Mouse (Mus musculus) heart, embryonic 13.5 days (tissue): ENCODE results near the gene Ccdc183. TPM values are rescaled to one million over a fixed set of nuclear protein-coding genes. Genes with fewer than 3 reads are reported as not detected.

Source experiments
- ATAC-seq: fragments of 200-750 bp; cut with Nextera tagmentation; 2 replicates; pipeline ENCODE4 v1.8.0; 2017; ENCODE audit warnings: moderate TSS enrichment; ENCODE audit not compliant: insufficient number of reproducible peaks, low FRiP score, low TSS enrichment; ENCODE audit errors: extremely low read depth
- H3K27ac ChIP-seq: fragments of 300-500 bp; sonication (generic); replicated peaks from 2 replicates; pipeline ENCODE4 v1.5.1; 2015; ENCODE audit warnings: moderate library complexity, mild to moderate bottlenecking, inconsistent platforms
- H3K27me3 ChIP-seq: fragments of 300-500 bp; sonication (generic); replicated peaks from 2 replicates; pipeline ENCODE4 v1.6.1; 2015; ENCODE audit warnings: mild to moderate bottlenecking, inconsistent platforms
- H3K36me3 ChIP-seq: fragments of 300-500 bp; sonication (generic); 2 replicates; pipeline ENCODE4 v1.6.1; 2015; ENCODE audit warnings: mild to moderate bottlenecking, inconsistent platforms
- H3K4me1 ChIP-seq: fragments of 300-500 bp; sonication (generic); 2 replicates; pipeline ENCODE4 v1.6.1; 2015; ENCODE audit warnings: inconsistent platforms
- H3K4me2 ChIP-seq: fragments of 300-500 bp; sonication (generic); 2 replicates; pipeline ENCODE4 v1.6.1; 2015; ENCODE audit warnings: inconsistent platforms, mild to moderate bottlenecking, moderate library complexity
- H3K4me3 ChIP-seq: fragments of 300-500 bp; sonication (generic); 2 replicates; pipeline ENCODE4 v1.5.1; 2015; ENCODE audit warnings: moderate library complexity, mild to moderate bottlenecking, inconsistent platforms
- H3K9ac ChIP-seq: fragments of 300-500 bp; sonication (generic); 2 replicates; pipeline ENCODE4 v1.6.1; 2015; ENCODE audit warnings: inconsistent platforms, mild to moderate bottlenecking, moderate library complexity
- H3K9me3 ChIP-seq: fragments of 300-500 bp; sonication (generic); 2 replicates; pipeline ENCODE4 v1.6.1; 2016; ENCODE audit warnings: inconsistent platforms
- WGBS: fragments of 180-500 bp; shearing (Covaris S2); methylation state at CpG from one replicate; pipeline ENCODE4 v1.1.7; 2015; ENCODE audit warnings: mixed read lengths; 5-methylcytosine and 5-hydroxymethylcytosine counted together
- polyA plus RNA-seq: library from polyadenylated mRNA; unstranded; fragments of >200 nt; fragmentation: Nextera tagmentation; extraction: Ambion mirVana; gene quantifications from 2 replicates; pipeline ENCODE4 v1.2.1, GENCODE M21; 2015

The Ccdc183 gene
- polyA plus RNA-seq, 1 experiment from 2014 or later = 0.11 TPM

DNA sequence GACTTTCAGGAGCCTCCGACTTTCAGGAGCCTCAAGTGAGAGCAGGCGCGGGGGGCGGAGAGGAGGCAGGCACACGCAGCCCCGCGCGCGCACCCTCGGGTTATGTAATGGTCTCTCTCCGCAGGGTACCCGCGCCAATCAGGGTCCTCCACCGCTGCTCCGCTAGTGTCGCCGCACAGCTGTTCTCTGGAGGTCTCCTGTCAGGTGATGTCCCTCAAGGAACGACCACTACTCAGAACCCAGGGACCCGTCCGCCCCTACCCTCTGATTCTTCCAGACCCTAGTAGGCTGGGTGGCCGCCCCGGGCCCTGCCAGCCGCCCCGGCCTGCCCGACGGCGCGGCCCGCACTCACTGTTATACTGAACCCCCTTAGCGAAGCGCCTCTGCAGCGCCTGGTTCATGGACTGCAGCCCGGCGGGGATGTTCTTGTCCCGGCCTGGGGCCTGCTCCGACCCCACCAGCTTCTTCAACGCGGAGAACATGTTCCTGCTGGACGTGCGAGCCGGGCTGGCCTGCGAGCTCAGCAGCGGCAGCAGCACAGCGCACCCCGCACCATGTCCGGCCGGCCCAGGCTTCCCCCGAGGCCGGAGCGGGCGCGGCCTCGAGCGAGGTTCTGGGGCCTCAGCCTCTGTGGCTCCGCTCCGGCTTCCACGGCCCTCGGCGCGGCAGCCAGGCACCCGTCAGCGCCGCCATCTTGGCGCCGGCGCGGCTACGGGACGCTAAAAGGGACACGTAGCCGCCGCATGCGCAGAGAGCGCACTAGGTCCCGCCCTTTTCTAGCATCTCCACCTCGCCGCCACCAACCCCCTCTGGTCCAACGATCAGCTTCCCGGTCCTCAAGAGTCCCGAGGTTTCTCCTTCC, 9.5 kb downstream of the Ccdc183 start, which contains the start of gene Rabl6:
Gene Rabl6 (minus strand): TSS at position 761 of the 862 bp plus-strand sequence.
- 0 out of 2 replicates have a peak, but pooled peaks have one; percentile 64 for ATAC-seq
- Histone ChIP-seq H3K27me3 (peaks cover 24% of the 10 kb centered on the region; the same call in 1 of the 2 replicates), H3K9me3 (no peaks in the 10 kb centered on the region), H3K4me2 (peak within 1 kb of the TSS; percentile 78), H3K4me3 (peak within 1 kb of the TSS; percentile 100), H3K4me1 (peaks cover 24% of the 10 kb centered on the region), H3K36me3 (peaks cover 14% of the 10 kb centered on the region; the same call in 1 of the 2 replicates), H3K9ac (peak within 1 kb of the TSS; percentile 100), H3K27ac (peak within 1 kb of the TSS; percentile 96)
- under 1% methylated on average over 79 of the region's 80 CpGs for WGBS

- Histone ChIP-seq H3K9ac (no peak overlapping the region), H3K27me3 (no peaks in the 10 kb centered on the region), H3K9me3 (no peaks in the 10 kb centered on the region), H3K4me1 (peaks cover 34% of the 10 kb centered on the region), H3K27ac (no peak overlapping the region), H3K36me3 (peaks cover 69% of the 10 kb centered on the region), H3K4me3 (no peak overlapping the region), H3K4me2 (no peak overlapping the region)
- no peak for ATAC-seq
- WGBS = 87% methylated on average over 5 of the region's 5 CpGs
Measured at GRCm38 (mm10) chr2:25602526-25602925, 15.0 kb downstream of the Ccdc183 start.

GRCm38 (mm10) chr2:25600037-25600436, 17.4 kb downstream of the Ccdc183 start:
- WGBS = 90% methylated on average over 2 of the region's 2 CpGs
- no peaks in the 10 kb centered on the region for H3K27me3 ChIP-seq
- H3K4me3 ChIP-seq = no peak overlapping the region
- ATAC-seq = no peak
- H3K27ac ChIP-seq = no peak overlapping the region
- no peak overlapping the region for H3K9ac ChIP-seq
- H3K36me3 ChIP-seq = peaks cover 94% of the 10 kb centered on the region
- H3K4me2 ChIP-seq = no peak overlapping the region
- peaks cover 17% of the 10 kb centered on the region for H3K4me1 ChIP-seq
- no peaks in the 10 kb centered on the region for H3K9me3 ChIP-seq

DNA sequence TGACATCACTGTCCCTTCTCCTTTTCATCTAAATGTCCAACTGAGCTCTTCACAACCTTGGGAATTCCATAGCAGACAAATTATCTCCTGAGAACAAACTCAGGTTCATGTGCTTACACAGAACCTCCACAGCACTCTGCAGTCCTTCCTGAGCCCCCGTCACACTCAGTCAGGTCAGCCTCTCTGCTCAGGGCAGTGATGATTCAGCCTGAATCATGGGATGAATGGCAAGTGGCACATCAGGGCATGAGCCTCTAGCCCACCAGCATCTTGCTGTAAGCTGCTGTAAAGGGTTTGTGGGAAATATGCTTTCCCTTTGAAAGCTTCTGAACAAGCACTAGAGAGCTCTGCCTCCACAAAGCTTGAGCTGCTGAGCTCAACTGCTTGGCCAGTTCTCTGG, 18.7 kb downstream of the Ccdc183 start:
- Histone ChIP-seq H3K27ac (no peak overlapping the region), H3K36me3 (peaks cover 95% of the 10 kb centered on the region), H3K4me1 (peaks cover 17% of the 10 kb centered on the region), H3K27me3 (no peaks in the 10 kb centered on the region), H3K9me3 (no peaks in the 10 kb centered on the region), H3K4me2 (no peak overlapping the region), H3K4me3 (no peak overlapping the region), H3K9ac (no peak overlapping the region)
- 75% methylated on average over 1 of the region's 1 CpGs for WGBS
- ATAC-seq = no peak

GRCm38 (mm10) chr2:25596765-25597510, 20.5 kb downstream of the Ccdc183 start:
- H3K9ac ChIP-seq = no peak overlapping the region
- H3K4me3 ChIP-seq = no peak overlapping the region
- H3K9me3 ChIP-seq = no peaks in the 10 kb centered on the region
- no peak overlapping the region for H3K27ac ChIP-seq
- ATAC-seq = no peak
- 95% methylated on average over 5 of the region's 5 CpGs for WGBS
- no peak overlapping the region for H3K4me2 ChIP-seq
- peaks cover 96% of the 10 kb centered on the region for H3K36me3 ChIP-seq
- H3K27me3 ChIP-seq = no peaks in the 10 kb centered on the region
- peaks cover 17% of the 10 kb centered on the region for H3K4me1 ChIP-seq

- H3K36me3 ChIP-seq = peaks cover 96% of the 10 kb centered on the region
- H3K4me2 ChIP-seq = no peak overlapping the region
- no peaks in the 10 kb centered on the region for H3K9me3 ChIP-seq
- no peak overlapping the region for H3K27ac ChIP-seq
- H3K4me1 ChIP-seq = peaks cover 6% of the 10 kb centered on the region
- ATAC-seq = no peak
- 92% methylated on average over 2 of the region's 2 CpGs for WGBS
- H3K4me3 ChIP-seq = no peak overlapping the region
- H3K27me3 ChIP-seq = no peaks in the 10 kb centered on the region
- no peak overlapping the region for H3K9ac ChIP-seq
Measured at GRCm38 (mm10) chr2:25591863-25592262, 25.6 kb downstream of the Ccdc183 start.

GRCm38 (mm10) chr2:25588227-25588907, 29.1 kb downstream of the Ccdc183 start:
- Histone ChIP-seq H3K9me3 (no peaks in the 10 kb centered on the region), H3K9ac (no peak overlapping the region), H3K4me1 (peaks cover 8% of the 10 kb centered on the region), H3K4me3 (no peak overlapping the region), H3K36me3 (peaks cover 100% of the 10 kb centered on the region), H3K27ac (no peak overlapping the region; the same call in 1 of the 2 replicates), H3K27me3 (no peaks in the 10 kb centered on the region), H3K4me2 (no peak overlapping the region)
- no peak for ATAC-seq
- 87% methylated on average over 8 of the region's 8 CpGs for WGBS

DNA sequence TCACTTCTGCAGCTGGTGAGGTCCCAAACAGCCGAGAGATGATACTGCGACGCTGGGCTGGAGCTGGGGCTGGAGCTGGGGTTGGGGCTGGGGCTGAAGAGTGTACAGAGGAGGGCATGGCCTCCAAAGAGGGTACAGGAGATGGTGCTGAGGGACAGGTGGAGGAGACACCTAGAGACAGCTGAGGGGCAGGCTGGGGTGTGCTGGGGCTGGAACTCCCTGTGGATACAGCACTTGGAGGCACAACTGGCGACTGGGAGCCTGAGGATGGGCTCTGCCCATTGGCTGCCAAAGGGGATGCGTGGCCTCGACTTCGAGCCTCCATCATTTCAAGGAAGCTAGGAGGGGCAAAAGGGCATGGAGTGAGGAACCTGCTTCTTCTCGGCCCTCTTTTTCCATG, 30.2 kb downstream of the Ccdc183 start:
- Histone ChIP-seq H3K36me3 (peaks cover 96% of the 10 kb centered on the region), H3K27me3 (no peaks in the 10 kb centered on the region)
- 79% methylated on average over 8 of the region's 8 CpGs for WGBS

DNA sequence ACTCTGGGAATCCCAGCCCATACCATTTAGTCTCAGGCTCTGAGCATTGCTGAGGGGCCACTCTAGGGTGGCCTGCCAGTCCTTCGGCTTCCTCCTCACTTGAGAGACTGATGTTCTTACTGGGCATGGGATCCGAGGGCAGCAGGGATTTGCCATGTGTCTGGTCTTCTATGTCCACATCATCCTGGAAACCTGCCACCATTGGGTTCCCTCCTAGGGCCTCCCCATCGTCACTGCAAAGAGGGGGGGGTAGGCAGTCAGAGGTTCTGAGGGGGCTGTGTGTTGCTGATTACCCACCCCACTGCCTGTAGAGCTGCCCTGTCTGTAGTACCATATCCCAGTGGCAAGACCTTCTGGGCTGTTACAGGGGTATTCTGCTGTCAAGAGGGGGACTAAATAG, 31.9 kb downstream of the Ccdc183 start:
- no peak overlapping the region for H3K27ac ChIP-seq
- 77% methylated on average over 3 of the region's 3 CpGs for WGBS
- no peak overlapping the region for H3K4me2 ChIP-seq
- no peak overlapping the region for H3K9ac ChIP-seq
- H3K36me3 ChIP-seq = peaks cover 79% of the 10 kb centered on the region
- H3K4me1 ChIP-seq = peaks cover 34% of the 10 kb centered on the region
- no peak overlapping the region for H3K4me3 ChIP-seq
- ATAC-seq = no peak
- no peaks in the 10 kb centered on the region for H3K9me3 ChIP-seq
- peaks cover 8% of the 10 kb centered on the region for H3K27me3 ChIP-seq

More for the DNA sequence above, 30.2 kb downstream of the Ccdc183 start:
- Histone ChIP-seq H3K27ac (no peak overlapping the region), H3K4me2 (no peak overlapping the region), H3K9me3 (no peaks in the 10 kb centered on the region), H3K9ac (no peak overlapping the region; the same call in 1 of the 2 replicates), H3K4me3 (no peak overlapping the region), H3K4me1 (peaks cover 18% of the 10 kb centered on the region)
- no peak for ATAC-seq

- Histone ChIP-seq H3K9ac (no peak overlapping the region), H3K9me3 (no peaks in the 10 kb centered on the region), H3K4me1 (peaks cover 36% of the 10 kb centered on the region), H3K4me3 (no peak overlapping the region), H3K36me3 (peaks cover 72% of the 10 kb centered on the region), H3K4me2 (no peak overlapping the region), H3K27me3 (peaks cover 15% of the 10 kb centered on the region), H3K27ac (no peak overlapping the region)
- 85% methylated on average over 4 of the region's 4 CpGs for WGBS
- ATAC-seq = no peak
Measured at GRCm38 (mm10) chr2:25584856-25585255, 32.6 kb downstream of the Ccdc183 start.

DNA sequence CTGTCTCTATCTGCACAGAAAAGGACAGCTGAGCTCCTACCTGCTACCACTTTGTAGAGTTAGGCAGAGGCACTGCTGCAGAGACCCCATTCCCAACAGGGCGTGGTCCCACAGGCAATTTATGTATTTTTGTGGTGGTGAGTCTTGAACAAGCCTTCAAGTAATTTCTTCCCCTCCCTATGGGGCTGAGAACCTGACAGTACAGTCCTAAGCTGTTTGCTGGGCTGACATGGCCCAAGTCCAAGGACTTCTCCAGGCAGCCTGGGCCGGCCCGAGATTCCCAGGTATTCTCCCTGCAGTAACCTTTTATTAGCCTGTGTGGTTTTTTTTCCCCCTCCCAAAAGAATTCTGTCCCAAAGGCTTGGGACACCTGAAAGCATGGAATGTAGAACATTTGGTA, 33.3 kb downstream of the Ccdc183 start:
- Histone ChIP-seq H3K27ac (no peak overlapping the region), H3K4me1 (peaks cover 43% of the 10 kb centered on the region), H3K4me2 (no peak overlapping the region), H3K9me3 (no peaks in the 10 kb centered on the region), H3K9ac (no peak overlapping the region), H3K27me3 (peaks cover 23% of the 10 kb centered on the region), H3K36me3 (peaks cover 65% of the 10 kb centered on the region), H3K4me3 (no peak overlapping the region)
- 89% methylated on average over 3 of the region's 3 CpGs for WGBS
- no peak for ATAC-seq
